Mouse (Mus musculus) spleen, postnatal 14 days (tissue): ENCODE results near the gene Tuba4a.

Source experiments
- DNase-seq, 2 experiments: peaks; one replicate each; pipeline ENCODE4 v3.0.0; 2021 to 2022; ENCODE audit warnings: low spot score in 2 of 2

Tuba4a gene

DNA sequence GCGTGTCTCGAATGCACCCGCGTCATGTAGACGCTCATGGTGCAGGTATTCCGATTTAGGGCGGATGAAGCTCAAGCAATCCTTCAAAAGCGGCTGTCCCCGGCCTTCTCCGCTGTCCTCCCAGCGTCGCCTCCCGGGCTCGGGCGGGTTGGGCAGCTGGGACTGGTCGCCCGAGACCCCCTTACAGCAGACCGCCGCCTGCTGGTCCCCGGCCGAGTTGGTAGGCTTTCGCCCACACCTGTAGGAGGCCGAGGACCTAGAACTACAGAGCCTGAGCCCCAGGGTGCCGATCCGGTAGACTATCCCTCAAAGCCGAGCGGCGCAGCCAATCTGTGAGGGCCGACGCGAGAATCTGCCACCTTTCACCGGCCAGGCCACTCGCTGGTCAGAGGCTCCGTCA is at the start of gene Tuba4a:
Tuba4a (minus strand) TSS at position 335 of the 400 bp plus-strand sequence.
- DNase-seq = peak in 1 of 2 experiments; percentile 49

DNA sequence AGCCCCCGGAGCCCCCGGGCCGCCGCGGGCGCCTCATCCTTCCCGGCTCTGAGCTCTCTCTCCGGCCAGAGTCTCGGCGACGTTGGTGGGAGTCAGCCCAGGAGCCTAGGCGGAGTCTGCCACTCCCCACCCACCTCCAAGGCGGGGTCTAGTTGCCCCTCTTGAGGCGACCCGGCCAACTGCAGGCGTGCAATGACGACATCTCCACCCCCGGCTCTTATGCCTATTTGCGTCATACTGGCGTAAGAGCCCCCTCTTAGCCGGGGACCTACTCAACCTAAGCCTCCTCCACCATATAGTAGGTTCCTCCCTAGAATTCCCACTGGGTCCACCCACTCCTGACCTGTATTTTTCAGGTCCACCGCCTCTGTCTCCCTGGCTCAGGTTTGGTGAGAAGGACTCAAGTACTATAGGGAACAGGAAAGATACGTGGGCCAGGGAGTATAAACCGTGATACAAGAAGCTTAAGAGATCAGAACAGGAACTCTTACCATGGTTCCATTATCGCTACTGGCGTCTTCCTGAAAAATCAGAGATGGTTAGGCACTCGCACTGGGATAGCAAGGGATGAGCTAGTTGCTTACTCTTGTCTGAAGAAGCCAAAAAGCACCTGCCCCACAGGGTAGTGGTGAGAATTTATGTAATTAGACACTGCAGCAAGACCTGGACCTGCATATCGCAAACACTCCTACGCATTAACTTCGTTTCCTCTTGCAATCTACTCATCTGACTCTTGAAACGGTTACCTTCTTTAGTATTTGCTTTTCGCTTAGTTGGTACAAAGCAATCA is 44.6 kb upstream of the Tuba4a start, which contains the start of gene Ptprn:
Ptprn (minus strand) TSS at position 412 of the 790 bp plus-strand sequence.
- no peak for DNase-seq

DNA sequence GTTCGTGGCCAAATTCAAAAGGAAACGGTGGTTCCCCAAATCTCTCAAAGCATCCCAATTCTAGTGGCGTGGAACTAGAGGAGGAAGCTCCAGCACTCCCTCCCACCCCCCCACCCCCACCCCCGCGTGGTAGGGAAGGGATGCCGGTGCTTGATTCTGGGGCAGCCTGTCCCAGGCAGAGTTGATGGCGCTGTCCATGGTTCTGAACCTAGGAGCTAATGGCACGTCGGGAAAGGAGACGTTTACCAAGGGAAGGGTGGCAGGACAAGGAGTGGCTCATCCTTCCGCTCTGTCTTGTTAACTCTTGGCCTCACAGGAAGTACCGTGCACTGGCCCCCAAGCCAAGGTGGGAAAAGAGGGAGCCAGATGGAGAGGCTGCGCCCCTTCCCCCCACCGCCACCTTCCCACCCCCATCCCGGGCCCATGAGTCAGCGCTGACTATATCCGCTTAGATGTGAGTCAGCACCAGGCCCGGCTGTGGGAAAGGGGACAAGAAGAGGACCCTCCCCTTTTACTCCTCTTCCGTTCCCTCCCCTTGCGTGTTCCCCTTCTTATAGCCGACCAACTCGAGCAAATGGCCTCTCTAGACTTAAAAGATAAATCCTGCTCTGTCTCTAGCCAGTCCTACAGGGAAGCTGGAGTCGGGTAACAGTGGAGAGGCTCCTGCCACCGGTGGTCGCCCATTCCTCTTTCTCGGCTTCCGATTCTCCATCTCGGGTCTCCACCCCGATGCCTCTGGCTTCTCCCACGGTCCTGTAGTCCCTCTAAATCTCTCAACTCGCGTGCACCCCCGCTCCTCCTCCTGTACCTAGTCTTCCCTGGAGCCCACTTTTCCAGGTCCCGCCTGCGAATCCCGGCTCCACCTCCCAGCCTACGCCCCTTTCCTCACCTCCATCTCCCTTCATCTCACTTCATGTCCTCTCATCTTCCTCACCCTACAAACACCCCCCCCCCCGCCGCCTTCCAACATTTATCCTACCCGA is 43.6 kb upstream of the Tuba4a start:
- no peak for DNase-seq

DNA sequence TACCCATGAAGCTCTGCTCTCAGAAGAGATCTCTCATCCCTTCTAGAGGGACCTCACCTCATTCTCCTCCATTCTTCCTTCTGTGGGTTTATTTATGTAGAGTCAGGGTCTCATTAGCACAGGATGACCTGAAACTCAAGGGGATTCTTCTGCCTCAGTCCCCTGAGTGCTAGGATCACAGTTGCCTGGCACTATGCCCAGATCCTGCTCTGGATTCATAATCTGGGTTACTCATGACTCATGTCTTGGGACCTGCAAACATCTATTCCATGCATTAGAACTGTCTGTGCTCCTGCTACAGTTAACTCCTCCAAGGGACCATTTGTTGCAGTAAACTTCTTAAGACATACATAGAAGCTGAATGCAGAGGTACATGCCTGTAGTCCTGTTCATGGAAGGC is 41.6 kb upstream of the Tuba4a start:
- no peak for DNase-seq

DNA sequence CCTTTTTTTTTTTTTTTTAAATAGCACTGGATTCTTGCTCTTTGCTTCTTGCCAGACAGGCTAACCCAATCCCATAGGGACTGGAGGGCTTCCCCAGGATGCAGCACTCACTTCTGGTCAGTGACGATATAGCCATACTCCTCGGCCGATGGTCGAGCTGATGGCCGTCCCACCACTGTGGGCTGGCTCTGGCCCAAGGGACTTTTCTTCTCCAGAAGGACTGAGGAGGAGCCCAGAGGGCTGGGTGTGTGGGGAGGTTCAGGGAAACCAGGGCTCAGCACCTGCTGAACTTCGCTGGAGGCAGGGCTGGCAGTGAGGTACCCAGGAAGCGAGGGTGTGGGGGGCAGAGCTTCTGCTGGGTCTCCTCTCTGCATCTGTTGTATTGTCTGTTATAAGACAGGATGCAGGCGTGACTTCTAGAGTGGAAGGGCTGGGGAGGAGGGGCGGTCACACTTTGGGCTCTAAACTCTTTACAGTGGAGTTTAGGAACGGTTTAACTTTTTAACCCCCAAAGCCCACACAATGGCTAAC is 35.9 kb upstream of the Tuba4a start:
- no peak for DNase-seq

DNA sequence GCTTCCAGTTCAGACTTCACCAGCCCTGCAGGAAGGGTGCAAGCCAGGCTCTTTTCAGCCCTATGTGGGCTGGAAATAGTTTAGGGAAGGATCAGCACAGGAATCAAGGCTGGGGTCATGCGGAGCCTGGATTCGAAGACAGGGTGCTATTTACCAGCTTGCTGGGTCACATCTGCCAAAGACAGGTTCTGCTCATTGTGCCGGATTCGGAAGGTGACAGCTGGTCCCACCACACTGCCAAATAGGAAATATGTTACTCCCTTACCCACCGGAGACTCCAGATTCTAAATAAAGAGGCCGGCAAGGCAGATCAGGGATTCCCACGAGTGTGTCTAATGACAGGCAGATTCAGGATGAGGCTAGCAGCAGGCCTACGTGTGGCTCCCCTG is 35.0 kb upstream of the Tuba4a start:
- no peak for DNase-seq

DNA sequence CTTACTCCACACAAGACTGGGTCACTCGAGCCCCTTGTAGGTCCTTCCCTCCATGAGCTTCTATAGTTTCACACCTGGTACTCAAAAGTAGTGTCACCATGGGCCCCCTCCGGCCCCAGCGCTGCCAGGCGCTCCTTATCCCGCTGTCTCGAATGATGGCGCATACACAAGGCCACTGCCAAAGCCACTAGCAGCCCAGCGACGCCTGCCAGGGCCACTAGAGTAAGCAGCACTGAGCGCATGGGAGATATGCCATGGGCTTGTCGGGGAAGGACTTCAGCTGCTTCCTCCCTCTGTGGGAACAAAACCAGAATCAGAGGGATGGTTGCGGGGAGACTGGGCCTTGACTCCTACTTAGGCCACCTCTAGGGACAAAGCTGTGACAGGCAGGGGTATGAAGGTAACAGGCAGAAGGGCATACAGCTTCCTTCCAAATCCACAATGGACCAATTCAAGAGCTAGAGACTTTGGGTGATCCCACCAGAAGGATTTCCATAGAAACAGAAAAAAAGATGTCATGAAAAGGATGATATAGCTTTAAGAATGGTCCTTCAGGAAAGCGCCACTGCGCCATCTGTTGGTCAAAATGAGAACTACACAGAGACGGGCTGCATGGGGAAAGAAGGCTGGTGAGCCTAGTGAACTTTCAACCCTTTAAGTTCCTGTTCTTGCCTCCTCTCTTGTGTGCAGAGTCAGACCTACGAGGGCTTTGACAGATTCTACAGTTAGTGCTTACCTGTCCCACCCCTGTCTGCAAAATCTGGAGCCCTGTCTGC is 34.4 kb upstream of the Tuba4a start:
- peak; percentile 77 to 89 for DNase-seq

DNA sequence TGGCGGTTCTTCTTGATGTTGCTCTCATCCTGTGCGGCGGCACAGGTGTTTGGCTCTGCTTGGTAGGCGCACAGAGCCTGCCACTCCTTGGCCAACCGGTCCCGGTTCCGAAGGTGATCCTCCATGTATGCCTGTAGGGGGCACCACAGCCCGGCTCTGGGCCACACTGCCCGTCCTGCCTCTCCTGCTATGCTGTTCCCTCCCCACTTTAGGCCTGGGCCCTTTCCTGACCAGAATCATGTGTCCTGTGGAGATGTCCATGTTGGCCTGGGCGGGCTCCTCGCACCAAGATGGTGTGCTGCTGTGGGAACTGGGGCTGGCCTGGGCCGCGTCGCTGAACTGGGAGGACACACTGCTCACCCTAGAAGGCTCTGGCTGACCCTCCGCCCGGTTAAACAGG is 33.4 kb upstream of the Tuba4a start:
- no peak for DNase-seq

DNA sequence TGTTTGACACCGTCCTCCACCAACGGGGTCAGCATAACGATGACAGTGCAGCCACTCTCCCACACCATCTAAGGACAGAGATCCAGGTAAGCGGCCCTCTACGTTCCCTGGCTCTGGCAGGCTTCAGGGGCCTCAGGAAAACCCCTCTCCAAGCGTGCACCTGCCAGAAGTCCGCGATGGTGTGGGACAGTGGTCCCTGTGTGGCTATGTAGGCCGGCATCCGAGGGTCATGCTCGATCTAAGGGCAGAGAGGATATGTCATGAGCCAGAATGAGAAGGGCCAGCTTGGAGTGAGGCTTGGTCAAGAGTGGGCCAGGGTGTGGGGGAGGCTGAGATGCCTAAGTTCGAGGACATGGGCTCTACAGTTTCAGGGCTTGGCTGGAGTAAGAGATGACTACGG is 32.6 kb upstream of the Tuba4a start:
- DNase-seq = no peak

DNA sequence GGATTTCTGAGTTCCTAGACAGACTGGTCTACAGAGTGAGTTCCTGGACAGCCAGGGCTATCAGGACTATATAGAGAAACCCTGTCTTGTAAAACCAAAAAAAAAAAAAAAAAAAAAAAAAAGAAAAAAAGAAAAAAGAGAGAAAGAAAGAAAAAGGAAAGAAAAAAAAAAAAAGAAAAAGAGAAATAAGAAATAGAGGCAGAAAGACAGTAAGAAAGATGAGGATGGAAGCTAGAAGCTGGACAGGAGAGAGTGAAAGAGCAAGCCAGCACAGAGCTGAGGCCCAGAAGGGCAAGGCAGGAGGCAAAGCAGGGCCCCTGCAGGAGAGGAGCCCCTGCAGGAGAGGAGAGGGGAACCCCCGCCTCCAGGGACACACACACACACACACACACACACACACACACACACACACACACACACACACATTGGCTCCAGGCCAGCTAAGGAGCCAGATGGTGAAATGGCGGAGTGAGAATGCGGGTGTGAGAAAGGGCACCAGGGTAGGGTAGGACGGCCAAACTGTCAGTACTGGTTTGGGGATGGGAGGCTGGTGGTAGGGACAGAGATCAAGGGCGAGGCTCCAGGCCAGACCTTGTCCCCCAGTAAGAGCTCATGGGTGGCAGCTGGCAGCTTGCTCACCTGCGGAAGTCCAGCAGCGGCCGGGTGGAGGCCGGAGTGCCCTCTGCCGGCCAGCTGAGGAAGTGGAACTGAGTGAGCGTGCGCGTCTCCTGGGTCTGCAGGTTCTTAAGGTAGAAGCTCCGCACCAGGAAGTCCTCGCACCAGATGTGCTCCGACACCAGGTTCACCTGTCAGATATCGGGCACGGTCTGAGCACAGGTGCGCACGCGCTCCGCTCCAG is 31.7 kb upstream of the Tuba4a start:
- peak; percentile 82 to 88 for DNase-seq

DNA sequence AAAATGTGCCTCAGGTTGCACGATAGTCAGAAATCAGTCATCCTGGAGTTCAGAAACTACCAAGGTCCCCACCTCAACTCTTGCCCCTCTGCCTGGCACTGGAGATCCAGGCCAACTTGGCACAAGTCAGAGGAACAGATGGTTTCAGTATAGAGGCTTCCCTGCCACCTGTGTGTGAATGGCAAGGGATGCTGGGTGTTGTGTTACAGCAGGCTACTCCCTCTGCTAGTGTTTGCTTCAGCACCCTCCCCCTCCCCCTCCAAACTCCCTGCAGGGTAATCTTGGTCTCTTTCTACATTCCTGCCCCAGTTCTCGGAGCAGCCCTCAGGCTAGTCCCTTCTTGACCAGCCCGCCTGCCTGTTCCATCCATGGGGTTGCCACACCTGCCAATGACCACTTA is 30.8 kb upstream of the Tuba4a start:
- DNase-seq = no peak

DNA sequence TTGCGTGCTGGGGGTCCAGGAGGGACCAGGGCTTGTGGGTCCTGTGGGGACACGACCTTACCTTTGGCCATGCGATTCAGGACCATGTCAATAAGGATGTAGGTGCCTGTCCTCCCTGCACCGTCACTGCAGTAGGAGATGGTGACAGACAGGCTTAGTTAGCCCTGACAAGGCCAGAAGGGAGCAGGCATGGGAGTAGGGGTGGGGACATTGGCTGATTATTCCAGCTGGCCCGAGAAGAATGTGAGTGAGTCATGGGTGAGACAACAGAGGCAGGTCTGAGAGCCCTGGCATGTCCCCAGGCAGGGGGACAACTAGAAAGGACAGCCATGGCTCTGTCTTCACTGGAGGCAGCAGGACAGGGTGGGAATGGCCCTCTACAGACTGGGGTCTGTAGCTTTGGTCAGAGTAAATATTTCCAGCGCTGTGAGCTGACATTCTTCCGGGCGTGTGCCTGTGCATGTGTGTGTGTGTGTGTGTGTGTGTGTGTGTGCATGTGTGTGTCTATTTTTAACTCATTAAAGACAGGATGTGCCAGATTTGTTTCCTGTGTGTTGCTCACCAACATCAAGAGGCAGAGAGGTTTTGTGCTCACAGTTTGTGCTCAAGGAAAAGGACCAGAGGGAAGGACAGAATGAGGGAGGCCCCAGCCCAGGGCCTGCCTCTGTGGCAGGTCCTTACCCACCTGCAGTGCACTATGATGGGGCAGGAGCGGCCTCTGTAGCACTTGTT is 28.5 kb upstream of the Tuba4a start:
- no peak for DNase-seq

DNA sequence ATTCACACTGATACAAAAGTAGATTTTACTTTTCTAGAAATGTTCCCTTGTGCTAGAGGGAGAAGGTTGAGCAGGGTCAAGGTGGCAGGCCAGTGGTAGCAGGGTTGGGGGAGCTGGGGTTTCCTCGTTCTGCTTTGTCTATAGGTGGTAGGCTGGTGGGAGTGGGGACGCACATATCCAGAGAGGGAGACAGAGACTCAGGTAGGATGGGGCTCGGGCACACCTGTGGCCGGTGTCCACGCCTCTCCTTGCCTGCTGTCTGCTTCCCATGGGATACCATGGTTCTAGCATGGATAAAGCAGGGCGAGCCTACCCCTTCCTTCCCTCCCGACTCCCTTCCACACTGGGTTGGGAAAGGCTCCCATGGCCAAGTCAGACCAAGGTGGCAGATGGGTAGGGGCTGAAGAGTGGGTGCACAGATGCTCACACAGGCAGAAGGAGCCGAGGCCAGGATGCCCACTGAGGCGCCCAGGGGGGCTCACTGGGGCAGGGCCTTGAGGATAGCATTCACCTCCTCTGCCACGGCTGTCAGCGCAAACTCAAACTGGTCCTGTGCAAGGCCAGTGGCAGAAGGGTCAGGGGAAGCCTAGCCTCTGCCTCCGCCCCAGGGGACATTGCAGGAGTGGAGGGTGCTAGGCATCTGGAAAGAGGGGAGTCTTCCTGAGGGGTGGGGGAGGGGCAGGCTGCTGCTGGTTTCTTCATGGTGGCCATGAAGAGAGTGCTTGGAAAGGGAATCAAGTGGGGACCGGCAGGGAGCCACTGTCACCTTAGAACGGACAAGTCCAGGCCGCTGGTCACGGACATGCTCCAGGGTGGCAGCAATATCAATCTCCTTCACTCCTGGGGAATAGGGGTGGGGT is 27.6 kb upstream of the Tuba4a start:
- no peak for DNase-seq

DNA sequence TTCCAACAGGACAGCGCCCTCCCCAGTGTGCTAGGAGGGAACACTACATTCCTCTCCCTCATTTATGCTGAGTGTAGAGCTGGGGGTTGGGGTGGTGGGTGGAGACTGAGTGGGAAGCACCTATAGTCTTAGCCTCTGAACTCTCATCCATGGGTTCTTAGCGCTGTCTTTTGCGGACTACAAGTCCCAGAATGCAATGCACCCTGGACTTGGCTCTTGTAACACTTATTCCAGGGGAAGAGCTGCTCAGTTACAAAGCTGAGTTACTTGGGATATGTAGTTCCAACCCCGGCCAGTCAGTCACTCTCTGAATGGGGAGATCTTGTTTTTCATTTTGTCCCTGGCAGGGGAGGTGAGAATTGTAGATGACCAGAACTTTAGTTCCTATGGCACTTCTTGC is 25.2 kb upstream of the Tuba4a start:
- DNase-seq = no peak

DNA sequence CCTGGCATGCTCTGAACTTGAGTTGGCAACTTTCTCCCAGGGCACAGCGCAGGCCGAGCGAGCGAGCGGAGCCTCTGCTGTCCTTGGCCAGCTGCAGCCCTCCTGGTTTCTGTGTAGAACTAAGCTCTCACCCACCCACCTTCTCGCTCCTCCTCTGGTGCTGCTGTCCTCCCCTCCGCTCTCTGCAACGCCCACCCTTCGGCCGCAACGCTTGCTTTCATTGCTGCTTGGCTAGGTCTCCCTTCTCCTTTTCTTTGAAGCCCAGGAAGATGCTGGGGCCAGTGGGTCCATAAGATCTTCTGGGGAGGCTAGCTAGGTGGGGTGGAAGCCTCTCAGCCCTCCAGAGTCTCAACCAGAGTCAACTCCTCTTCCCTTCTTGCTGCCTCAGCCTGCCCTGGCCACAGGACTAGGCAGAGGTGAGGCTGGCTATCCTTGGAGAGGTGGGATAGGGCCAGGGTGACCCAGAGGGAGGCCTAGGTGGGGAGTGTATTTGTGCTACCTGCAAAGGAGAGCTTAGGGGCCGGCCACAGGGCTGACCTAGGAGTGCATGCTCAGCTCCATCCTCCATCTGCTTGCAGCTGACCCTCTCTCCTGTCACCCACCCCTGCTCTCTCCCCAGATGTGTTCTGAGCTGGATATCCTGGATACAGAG is 24.6 kb upstream of the Tuba4a start:
- no peak for DNase-seq

DNA sequence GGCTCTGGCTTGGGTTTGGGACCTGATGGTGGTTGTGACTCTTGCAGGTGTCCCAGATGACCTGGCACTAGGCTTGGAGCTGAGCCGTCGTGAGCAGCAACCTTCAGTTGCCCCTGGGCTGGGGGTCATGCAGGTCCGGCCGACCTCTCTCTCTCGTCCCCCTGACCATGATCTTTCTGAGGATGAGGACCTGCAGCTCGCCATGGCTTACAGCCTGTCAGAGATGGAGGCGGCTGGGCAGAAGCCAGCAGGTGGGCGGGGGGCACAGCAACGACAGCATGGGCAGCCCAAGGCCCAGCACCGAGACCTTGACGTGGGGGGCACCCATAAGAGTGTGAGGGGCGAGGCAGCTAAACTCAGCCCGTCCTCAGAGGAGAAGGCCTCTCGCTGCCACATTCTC is 23.7 kb upstream of the Tuba4a start:
- no peak for DNase-seq

DNA sequence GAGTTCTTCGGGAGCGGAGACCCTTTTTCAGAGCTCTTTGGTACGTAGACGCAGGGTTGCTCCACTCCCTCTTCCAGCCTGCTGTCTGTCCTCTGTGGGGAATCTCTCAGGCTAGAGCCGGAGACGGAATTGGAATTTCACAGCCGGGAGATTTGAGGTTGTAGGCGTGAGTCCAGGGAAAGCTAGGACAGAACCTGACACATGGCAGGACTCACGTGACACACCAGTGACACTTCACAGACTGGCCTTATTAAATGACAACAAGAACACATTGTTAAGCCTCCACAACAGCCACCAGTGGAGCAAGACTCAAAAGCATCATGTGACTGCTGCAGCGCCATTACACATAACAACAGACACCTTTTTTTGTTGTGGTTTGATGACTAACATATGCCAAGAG is 19.9 kb upstream of the Tuba4a start:
- no peak for DNase-seq
